9 mouse cellular contexts compared by ENCODE assay signal in the genomic region with DNA sequence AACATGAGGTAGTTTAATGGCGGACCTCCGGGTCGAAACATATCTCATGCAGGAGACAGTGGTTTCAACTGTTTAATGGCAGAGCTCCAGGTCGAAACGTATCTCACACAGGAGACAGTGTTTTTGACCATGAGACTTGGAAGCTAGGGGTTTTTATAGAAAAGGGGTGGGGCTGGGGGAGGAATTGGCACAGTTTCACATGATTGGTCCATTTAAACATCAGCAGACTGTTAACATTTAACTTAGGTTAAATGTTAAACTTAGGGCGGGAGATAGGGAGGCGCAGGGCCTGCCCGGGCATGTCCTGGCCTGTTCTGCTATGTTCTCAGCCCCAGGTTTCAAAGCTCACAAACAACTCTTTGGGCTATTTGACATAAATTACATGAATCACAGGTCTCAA. TPM values are rescaled to one million over a fixed set of nuclear protein-coding genes. Genes with fewer than 3 reads are reported as not detected.
"Had no signal": no experiment of that assay in that cellular context is flagged by ENCODE, and none has a peak within 500 bp of the region (broad histone marks: within the 10 kb centered on the region; RNA-seq: fewer than 3 reads in every experiment).

No protein-coding gene starts in this region.

RNA-seq across cellular contexts. Expression of gene Tmigd1, which starts 26.6 kb away (rescaled TPM):
- polyA plus RNA-seq: forebrain, postnatal 0 days; heart, embryonic 12.5 days; heart, embryonic 14.5 days; hindbrain, embryonic 14.5 days; hindbrain, embryonic 16.5 days; limb, embryonic 12.5 days; liver, embryonic 12.5 days; liver, embryonic 14.5 days; liver, embryonic 16.5 days had no signal
